Mouse (Mus musculus): ENCODE results near the gene Sdc1.

Sdc1 gene

GRCm38 (mm10) chr12:8770946-8771843 is at the start of gene Sdc1:
TSS of gene Sdc1 (plus strand) at chr12:8771323.
- DNase-seq (ENCODE audit: low read depth, low spot score) = peak; percentile 64

- no peak for DNase-seq (ENCODE audit: low read depth, low spot score)
These were observed 44.2 kb upstream of the Sdc1 start for GRCm38 (mm10) chr12:8726890-8727289.

GRCm38 (mm10) chr12:8728739-8729138 is 42.4 kb upstream of the Sdc1 start:
- peak; percentile 27 for DNase-seq (ENCODE audit: low read depth, low spot score)

DNA sequence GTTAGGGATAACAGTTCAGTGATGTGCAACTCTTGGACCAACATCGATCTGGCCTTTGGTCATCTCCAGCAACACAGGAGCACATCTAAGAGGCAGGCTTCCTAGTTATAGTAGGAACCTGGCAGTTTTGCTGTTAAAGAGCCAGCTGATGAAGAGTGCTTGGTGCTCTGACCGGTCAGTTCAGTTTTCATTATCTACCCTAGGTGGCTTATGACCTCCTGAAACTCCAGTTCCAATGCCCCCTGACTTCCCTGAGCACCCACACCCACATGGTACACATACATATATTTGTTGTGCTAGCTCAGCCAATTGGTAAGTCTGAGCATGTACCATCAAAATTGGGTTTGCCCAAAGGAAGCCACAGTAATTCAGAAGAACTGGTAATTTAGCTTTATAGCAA is 17.5 kb upstream of the Sdc1 start:
- DNase-seq (ENCODE audit: low read depth, low spot score) = no peak

- peak; percentile 65 for DNase-seq (ENCODE audit: low read depth, low spot score)
These were observed 17.0 kb upstream of the Sdc1 start for GRCm38 (mm10) chr12:8754116-8754515.

DNA sequence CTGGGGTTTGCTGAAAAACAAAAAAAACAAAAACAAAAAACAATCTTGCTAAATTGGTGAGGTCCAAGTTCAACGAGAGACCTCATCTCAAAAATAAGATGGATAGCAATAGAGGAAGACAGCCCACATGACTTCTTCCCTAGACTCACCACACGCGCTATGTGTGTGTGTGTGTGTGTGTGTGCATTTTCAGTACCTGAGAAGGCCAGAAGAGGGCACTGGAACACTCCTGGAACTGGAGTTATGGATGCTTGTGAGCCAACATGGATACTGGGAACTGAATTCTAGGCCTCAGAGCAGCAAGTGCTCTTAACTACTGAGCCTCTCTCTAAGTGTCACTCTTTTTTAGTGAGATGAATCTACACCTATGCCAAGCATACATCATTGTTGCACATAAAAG is 13.1 kb upstream of the Sdc1 start:
- DNase-seq (ENCODE audit: low read depth, low spot score) = no peak

- DNase-seq (ENCODE audit: low read depth, low spot score) = no peak
These were observed 12.0 kb upstream of the Sdc1 start for GRCm38 (mm10) chr12:8759115-8759514.

DNA sequence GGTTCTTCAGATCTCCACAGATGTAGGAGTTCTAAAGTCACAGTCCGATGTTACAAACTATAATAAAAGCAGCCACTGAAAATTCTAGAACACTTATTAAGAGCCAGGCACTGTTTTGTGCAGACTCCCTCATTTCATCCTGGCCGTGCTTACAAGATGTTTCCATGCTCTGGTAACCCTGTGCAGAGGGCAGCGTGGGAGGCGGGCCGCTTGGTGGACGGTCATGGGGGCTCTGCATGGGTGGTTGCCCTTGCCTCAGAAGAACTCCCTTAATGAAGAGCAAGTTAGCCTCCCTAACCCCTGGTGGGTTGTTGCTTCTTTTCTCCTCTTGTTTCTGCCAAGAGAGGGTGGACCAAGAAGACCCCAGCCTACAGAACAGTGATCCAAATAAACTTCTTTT is 11.3 kb upstream of the Sdc1 start:
- DNase-seq (ENCODE audit: low read depth, low spot score) = no peak

DNA sequence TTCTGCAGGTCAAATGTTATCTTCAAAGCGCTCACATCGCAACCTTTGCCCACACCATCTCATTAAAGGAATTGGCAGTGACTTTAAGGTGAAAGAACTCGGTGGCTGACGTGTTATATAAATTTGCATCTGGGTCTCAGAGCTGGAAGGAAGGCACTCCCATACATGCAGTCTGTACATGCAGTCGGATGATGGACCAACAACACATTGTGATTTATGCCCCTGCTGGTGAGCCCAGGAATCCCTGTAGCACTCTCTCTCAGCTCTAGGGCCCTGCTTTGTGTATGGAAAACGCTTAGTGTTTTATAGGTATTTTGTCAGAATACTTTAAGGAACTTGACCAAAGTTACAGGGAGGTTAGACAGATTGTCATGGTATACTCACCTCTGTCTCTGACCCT is 10.6 kb upstream of the Sdc1 start:
- DNase-seq (ENCODE audit: low read depth, low spot score) = no peak

DNA sequence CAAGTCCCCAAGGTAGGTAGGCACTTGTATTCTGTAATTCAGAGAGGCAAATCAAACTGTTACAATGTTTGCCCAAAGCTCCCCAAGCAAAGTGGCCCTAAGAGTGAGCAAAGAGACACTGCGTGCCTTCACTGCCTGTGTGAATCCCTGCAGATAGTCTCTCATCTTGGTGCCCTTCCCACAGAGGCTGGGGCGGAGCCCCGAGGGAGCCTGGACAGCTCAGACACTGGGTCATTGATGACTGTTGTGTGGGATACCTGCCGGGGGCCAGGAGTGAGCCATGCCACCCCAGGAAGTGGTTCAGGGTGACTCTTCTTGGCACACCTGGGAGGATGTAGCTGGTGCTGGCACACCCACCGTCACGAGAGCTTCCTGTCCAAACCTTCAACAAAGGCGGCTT is 10.1 kb upstream of the Sdc1 start:
- no peak for DNase-seq (ENCODE audit: low read depth, low spot score)

DNA sequence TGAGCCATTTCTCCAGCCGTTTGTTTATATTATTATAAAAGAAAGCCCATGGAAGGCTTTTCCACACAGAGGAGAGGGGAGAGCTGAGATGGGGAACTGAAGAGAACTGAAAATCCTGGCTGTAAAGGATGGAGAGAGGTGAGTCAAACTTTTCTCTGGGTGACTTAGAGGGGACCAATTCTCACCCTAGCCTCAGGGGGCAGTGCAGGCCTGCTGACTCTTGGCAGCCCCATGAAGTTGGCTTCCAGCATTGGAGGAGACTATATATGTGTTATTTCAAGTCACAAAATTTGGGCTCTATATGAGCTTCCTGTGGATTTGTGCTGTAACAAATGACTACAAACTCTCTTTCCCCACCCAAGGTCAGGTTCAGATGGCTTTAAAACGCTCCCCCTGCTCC is 8.5 kb upstream of the Sdc1 start:
- DNase-seq (ENCODE audit: low read depth, low spot score) = no peak

DNA sequence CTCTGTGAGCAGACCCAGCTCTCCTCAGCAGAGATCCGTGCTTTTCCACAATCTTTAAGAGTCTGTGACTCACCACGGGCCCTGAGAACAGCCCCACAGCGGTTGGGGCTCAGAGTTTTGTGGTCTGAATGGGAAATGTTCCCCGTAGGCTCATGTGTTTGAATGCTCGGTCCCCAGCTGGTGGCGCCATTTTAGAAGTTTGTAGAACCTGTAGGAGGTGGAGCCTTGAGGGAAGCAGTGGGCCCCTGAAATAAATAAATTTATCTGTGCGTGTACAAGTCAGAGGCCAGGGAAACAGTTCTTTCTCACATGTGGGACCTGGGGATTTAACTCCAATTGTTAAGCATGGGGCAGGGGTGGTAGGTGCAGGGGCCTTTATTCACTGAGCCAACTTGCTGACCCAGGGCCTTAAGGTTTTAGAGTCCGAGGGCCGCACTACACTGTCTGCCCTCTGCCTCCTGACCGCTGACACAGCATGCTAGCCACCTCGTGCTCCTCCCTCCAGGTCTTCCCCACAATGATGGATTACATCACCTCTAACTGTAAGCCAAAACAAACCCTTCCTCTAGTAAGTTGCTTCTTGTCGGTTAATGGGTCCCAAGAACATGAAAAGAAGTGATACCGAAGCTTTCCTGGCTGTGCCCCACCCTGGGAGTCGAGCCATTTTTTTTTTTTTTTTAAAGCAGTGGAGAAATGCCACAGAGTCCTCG is 6.7 kb upstream of the Sdc1 start:
- DNase-seq (ENCODE audit: low read depth, low spot score) = no peak

GRCm38 (mm10) chr12:8771844-8772380 is 789 bp downstream of the Sdc1 start:
- no peak for DNase-seq (ENCODE audit: low read depth, low spot score)

DNA sequence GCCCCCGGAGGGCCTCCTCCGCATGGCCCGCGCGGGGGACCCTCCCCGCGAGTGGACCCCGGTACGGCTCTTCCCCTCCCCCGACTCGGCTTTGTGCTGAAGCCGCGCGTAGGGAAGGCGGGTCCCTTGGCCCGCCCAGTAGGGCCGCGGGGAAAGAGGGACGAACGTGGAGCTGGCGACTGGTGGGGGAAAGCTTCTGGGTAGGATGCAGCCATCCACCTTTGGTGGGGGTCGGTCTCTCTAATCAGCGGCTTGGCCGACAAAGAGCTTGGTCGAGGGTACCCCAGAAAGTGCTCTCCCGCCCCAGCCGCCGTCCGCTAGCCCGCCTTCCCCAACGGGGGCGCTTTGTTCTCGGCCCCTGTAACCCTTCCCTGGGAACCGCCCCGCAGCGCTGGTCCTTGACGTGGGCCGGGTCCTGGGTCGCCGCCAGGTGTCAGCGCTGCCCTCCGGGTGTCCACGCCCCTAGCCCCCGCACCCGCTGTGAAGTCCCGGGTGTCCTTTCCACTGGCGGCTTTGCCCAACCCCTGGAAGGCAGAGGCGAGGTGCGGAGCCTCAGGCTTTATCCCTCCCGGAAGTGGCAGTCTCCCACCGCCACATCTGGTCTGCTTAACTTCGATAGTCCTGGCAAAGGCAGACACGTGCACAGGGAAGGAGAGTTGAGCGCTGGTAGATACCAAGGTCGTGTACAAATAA is 1.5 kb downstream of the Sdc1 start:
- no peak for DNase-seq (ENCODE audit: low read depth, low spot score)

DNA sequence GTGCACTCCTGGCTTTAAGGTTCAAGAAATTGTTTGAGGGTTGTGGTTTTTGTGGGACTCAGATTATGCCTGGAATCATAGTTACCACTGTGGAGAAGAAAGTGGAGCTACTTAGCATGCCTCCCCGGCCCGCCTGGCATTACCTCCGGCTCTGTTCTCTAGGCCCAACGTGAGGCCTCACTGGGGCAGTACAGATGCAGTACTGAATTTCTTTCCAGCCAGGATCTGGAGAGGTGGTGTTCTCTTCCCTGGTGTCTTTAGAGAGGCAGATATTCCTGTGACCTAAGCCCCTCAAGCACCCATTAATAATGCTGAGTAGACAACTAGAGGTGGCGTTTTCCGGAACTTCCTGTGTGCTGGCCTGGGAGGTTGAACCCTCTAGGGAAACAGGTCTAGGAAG is 2.2 kb downstream of the Sdc1 start:
- DNase-seq (ENCODE audit: low read depth, low spot score) = no peak

GRCm38 (mm10) chr12:8774183-8774582 is 3.1 kb downstream of the Sdc1 start:
- DNase-seq (ENCODE audit: low read depth, low spot score) = no peak

- DNase-seq (ENCODE audit: low read depth, low spot score) = no peak
These were observed 5.1 kb downstream of the Sdc1 start for GRCm38 (mm10) chr12:8776206-8776605.

DNA sequence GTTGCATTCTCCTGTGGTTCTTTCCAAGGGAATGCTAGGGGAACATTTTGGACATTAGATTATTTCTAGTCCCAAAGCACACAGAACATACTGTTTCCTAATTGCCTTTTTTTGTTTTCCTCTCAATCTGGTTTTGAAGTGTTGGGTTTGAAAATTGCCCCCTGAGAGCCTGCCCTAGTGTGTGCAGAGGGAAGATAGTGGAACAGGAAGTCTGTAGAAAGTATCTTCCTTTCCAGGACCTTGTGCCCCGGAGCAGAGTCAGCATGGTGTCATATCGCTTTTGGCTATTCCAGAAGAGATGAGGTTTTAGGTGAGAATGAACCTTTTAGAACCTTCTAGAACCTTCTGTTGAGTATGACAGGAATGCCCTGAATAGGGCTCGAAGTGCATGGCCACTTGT is 5.6 kb downstream of the Sdc1 start:
- DNase-seq (ENCODE audit: low read depth, low spot score) = no peak

DNA sequence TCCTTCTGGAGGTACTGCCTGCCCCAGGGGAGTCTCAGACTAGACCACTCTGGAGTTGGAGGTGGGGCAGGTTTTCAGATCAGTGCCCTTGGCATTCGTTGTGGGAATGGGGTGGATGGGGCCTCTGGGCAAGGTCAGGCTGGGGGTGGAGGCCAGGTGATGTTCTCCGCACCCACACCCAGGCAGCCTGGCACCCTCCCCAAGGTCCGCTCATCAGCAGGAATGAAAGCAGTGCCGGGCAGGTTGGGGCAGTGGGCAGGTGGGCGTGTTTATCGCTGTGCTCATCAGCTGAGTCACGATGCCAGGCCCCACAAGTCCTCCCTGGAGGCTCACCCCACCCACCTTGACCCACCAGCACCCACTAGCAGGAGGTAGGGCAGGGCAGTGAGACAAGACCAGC is 7.0 kb downstream of the Sdc1 start:
- no peak for DNase-seq (ENCODE audit: low read depth, low spot score)

DNA sequence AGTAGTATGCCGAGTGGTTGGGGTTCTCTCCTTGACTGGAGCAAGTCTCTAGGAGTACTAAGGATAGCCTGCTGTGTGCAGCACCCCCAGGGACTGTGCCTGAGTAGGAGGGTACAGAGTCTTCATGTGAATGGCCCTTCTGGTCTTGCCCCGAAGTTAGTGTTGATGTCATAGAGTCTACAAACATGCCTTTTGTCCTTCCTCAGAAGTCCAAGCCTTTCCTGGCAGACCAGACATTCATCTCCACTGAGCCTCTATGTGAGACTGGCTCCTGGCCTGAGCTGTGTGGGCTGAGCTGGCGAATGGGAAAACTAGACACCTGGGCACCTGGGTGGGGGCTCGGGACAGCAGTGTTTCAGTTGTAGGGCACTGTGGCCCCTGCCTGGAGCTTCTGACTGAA is 8.7 kb downstream of the Sdc1 start:
- DNase-seq (ENCODE audit: low read depth, low spot score) = no peak

DNA sequence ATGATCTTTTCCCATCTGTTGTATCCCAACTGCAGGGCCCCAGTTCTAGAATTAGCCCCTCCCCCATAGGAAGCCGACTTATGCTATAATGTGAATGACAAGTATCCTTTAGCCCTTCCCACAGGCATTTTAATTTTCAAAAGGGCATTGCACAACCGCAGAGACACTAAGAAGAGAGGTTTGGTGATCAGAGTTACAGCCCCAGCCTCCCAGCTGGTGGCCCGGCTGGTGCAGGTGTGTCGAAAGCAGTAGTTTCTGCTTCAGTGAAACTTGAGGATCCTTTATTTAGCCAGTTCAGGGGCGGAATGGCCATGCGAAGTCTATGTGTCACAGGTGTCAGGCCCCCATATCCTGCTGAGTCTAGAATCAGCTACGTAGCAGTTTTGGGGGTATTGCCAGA is 10.0 kb downstream of the Sdc1 start:
- no peak for DNase-seq (ENCODE audit: low read depth, low spot score)

DNA sequence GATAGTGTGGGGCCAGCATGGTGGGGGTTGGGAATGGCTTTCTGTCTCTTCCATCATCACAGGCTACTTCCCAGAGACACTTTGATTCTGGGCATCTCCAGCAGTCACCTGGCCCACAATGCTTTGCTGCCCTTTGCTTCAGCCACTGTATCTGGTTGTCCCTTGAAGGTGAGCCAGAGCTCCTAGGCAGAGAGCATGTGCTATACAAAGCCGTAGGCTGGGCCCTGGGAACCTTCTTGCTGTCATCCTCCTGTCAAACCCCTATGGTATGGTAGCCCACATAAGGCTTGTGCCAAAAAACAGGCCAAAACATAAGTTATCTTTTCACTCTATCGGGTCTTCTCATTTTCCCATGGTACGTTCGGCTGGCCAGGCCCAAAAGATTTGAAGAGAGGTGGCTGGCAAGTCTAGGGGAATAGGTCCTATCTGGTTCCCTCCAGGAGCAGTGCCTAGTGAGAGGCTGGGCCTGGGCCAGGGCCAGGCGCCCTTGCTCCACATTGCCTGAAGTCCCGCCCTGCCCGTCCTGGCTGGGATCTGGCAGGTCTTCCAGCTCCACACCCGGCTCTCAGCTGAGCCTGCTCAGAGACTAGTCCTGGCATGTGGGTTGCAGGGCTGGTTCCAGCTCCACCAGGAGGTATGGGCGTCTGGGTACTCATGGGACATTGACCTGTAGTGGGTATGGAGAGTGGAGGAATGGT is 10.7 kb downstream of the Sdc1 start:
- peak; percentile 73 for DNase-seq (ENCODE audit: low read depth, low spot score)

Measured in brain, adult 2 months (tissue).